Mouse (Mus musculus) stomach, postnatal 0 days (tissue): ENCODE data around the gene Ascl2.

Experiments
- CTCF ChIP-seq: IDR thresholded peaks from 2 replicates; pipeline ENCODE4 v1.5.1; 2016; ENCODE audit warnings: antibody characterized with exemption, low read depth, mild to moderate bottlenecking, moderate library complexity
- EP300 ChIP-seq: optimal IDR thresholded peaks from 2 replicates; pipeline ENCODE3; 2016; ENCODE audit warnings: antibody characterized with exemption

DNA sequence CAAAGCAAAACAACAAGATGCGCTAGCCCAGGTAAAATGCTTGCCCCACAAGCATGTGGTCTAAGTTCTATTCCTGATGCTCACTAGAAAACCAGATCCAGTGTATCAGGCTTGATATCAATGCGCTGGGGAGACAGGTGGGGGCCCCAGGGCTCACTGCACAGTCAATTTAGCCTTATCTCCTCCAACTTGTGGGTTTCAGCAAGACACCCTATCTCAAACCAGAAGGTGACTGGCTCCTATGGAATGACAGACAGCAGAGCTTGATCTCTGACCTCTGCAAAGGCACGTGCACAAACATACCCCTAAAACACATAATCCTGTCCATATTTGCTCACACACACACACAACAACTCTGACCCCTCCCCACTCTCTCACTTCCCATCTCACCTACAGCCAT is 18.7 kb upstream of the Ascl2 start:
- no peak for TF ChIP-seq EP300
- TF ChIP-seq CTCF, result no peak
